Mouse (Mus musculus) testis, adult 2 months (tissue): ENCODE data around the gene Arl8a.

Experiments used
- CTCF ChIP-seq: fragments of 200-500 bp; IDR thresholded peaks from 2 replicates; pipeline ENCODE4 v1.5.1; 2012; ENCODE audit warnings: low read depth, mild to moderate bottlenecking, inconsistent platforms, low read length, moderate library complexity; ENCODE audit not compliant: control insufficient read depth, insufficient read depth, insufficient replicate concordance
- POLR2A ChIP-seq: fragments of 200-500 bp; IDR thresholded peaks from 2 replicates; pipeline ENCODE4 v1.6.1; 2012; ENCODE audit warnings: low read depth, mild to moderate bottlenecking, inconsistent platforms, low read length, moderate library complexity; ENCODE audit not compliant: control insufficient read depth

GRCm38 (mm10) chr1:135108611-135109010, 38.0 kb upstream of the Arl8a start:
- TF ChIP-seq CTCF (peak; percentile 52; the same call in 1 of the 2 replicates), POLR2A (no peak)
